Mouse (Mus musculus): ENCODE data around the gene Casp4.

GRCm38 (mm10) chr9:5356801-5357200, 48.2 kb downstream of the Casp4 start:
- TF ChIP-seq USF1 (IDR thresholded peaks at IDR 0.05; ENCODE audit: low read depth) (no peak), CEBPB (IDR thresholded peaks at IDR 0.05; ENCODE audit: insufficient read depth, poor library complexity, severe bottlenecking) (peak; percentile 80), MYOD1 (IDR thresholded peaks at IDR 0.05; ENCODE audit: control insufficient read depth in 1 of 3, insufficient read length in 2 of 3, low read depth in 2 of 3) (no peak)
